Mouse (Mus musculus): Measurements from ENCODE around the gene Csnk1d. TPM values are rescaled to one million over a fixed set of nuclear protein-coding genes. Genes with fewer than 3 reads are reported as not detected.

The Csnk1d gene
- total RNA-seq, 1 experiment from 2014 or later: 144 TPM

- no peak for DNase-seq
Measured at GRCm38 (mm10) chr11:120951731-120952730, 39.1 kb downstream of the Csnk1d start.

- DNase-seq: no peak
Measured at GRCm38 (mm10) chr11:120951237-120951636, 39.9 kb downstream of the Csnk1d start.

GRCm38 (mm10) chr11:120950281-120951202 is 40.6 kb downstream of the Csnk1d start:
- DNase-seq: peak; percentile 83

GRCm38 (mm10) chr11:120949863-120950262 is 41.3 kb downstream of the Csnk1d start:
- DNase-seq: no peak

- DNase-seq: peak; percentile 42
Measured at GRCm38 (mm10) chr11:120948861-120949851, 42.0 kb downstream of the Csnk1d start.

GRCm38 (mm10) chr11:120948328-120948727 is 42.8 kb downstream of the Csnk1d start, which contains the start of gene Slc16a3:
Slc16a3 (plus strand) TSS chr11:120948480.
- no peak for DNase-seq

- DNase-seq: no peak
Measured at GRCm38 (mm10) chr11:120945926-120946325, 45.2 kb downstream of the Csnk1d start.

- no peak for DNase-seq
Measured at GRCm38 (mm10) chr11:120945266-120945665, 45.9 kb downstream of the Csnk1d start.

- DNase-seq: no peak
Measured at GRCm38 (mm10) chr11:120940959-120941358, 50.2 kb downstream of the Csnk1d start.

- no peak for DNase-seq
Measured at GRCm38 (mm10) chr11:120939712-120940341, 51.3 kb downstream of the Csnk1d start.

GRCm38 (mm10) chr11:120938795-120939194 is 52.3 kb downstream of the Csnk1d start:
- no peak for DNase-seq

- no peak for DNase-seq
Measured at GRCm38 (mm10) chr11:120937976-120938375, 53.2 kb downstream of the Csnk1d start.

GRCm38 (mm10) chr11:120932564-120933398 is 58.3 kb downstream of the Csnk1d start, which contains the start of gene Ccdc57:
Ccdc57 (minus strand) TSS chr11:120932872.
- DNase-seq: peak; percentile 87

- DNase-seq: no peak
Measured at GRCm38 (mm10) chr11:120931479-120931878, 59.7 kb downstream of the Csnk1d start.

GRCm38 (mm10) chr11:120928468-120928867 is 62.7 kb downstream of the Csnk1d start:
- DNase-seq: no peak

GRCm38 (mm10) chr11:120922528-120922927 is 68.6 kb downstream of the Csnk1d start:
- no peak for DNase-seq

GRCm38 (mm10) chr11:120917756-120918155 is 73.4 kb downstream of the Csnk1d start:
- DNase-seq: no peak

GRCm38 (mm10) chr11:120916477-120916876 is 74.7 kb downstream of the Csnk1d start:
- DNase-seq: no peak

- DNase-seq: no peak
Measured at GRCm38 (mm10) chr11:120913796-120914195, 77.3 kb downstream of the Csnk1d start.
